Mouse (Mus musculus): ENCODE measurements around the gene Elavl4.
A peak's percentile ranks its signal among the peaks of the same experiment; 100 is the strongest.

Elavl4 gene

GRCm38 (mm10) chr4:110351178-110352000 is at the start of gene Elavl4:
TSS of gene Elavl4 (minus strand) at chr4:110351909.
- DNase-seq (ENCODE audit: low spot score in 2 of 2) = peak; percentile 17 to 73

- peak in 1 of 2 experiments; percentile 60 for DNase-seq (ENCODE audit: low spot score in 2 of 2)
Observed at GRCm38 (mm10) chr4:110397618-110398045, 45.9 kb upstream of the Elavl4 start, which contains the start of gene Agbl4. TSS of gene Agbl4 (plus strand) at chr4:110397661.

DNA sequence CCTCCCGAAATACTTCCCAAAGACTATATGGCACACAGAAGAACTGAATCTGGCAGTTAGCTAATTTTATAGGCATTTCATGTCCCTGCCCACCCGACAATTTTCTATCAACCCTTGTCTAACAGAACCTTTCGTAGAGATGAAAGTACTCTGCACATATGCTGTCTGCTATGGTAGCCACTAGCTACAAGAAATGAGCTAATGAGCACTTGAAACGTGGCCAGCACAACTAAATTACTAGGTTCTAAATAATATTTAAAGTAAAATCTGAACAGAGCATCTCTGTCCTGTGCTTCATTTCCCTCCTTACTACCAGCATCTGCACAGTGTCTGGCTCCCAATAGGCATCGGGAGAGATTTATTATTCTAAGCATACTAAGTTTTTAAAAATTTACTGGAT is 44.5 kb upstream of the Elavl4 start:
- DNase-seq (ENCODE audit: low spot score in 2 of 2) = no peak

GRCm38 (mm10) chr4:110360568-110360967 is 8.9 kb upstream of the Elavl4 start:
- no peak for DNase-seq (ENCODE audit: low spot score in 2 of 2)

GRCm38 (mm10) chr4:110352001-110352369 is 276 bp upstream of the Elavl4 start:
- no peak for DNase-seq (ENCODE audit: low spot score in 2 of 2)

- DNase-seq (ENCODE audit: low spot score in 2 of 2) = no peak
Observed at GRCm38 (mm10) chr4:110350856-110351177, 892 bp downstream of the Elavl4 start.

DNA sequence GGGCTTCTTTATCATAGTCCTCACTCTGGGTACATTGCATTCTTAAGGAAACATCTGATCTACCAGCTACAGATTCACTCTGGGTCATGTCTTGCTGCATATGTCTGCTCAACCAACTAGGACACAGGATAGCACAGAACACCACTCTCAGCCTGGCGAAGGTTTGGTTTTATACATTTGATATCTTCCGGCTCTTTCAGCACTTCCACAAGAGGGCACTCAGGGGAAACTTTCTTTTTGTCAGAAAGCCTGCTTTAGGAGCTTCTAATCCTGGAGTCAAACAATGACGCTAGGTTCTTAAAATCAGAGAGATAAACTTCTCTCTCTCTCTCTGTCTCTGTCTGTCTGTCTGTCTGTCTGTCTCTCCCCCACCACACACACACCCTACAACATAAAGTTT is 27.8 kb downstream of the Elavl4 start:
- DNase-seq (ENCODE audit: low spot score in 2 of 2) = no peak

DNA sequence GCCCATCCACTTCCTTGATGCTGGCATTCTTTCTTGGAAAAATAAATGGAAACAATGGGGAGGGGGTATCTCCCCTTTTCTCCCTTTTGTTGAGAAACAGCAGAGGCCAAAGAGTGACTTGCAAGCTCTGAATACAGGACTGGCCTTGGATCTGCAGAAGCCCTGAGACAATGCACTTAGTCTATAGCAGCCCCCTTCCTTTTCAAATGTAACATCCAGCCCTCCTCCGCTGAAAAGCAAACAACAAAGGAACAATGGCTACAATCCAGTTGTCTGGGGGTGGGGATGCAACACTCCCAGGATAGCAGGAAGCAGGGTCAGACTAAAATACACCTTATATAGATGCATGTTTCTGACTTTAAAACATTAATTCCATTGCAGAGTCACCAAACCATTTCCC is 39.6 kb downstream of the Elavl4 start:
- DNase-seq (ENCODE audit: low spot score in 2 of 2) = no peak

- DNase-seq (ENCODE audit: low spot score in 2 of 2) = no peak
Observed at GRCm38 (mm10) chr4:110306972-110307371, 44.7 kb downstream of the Elavl4 start.

DNA sequence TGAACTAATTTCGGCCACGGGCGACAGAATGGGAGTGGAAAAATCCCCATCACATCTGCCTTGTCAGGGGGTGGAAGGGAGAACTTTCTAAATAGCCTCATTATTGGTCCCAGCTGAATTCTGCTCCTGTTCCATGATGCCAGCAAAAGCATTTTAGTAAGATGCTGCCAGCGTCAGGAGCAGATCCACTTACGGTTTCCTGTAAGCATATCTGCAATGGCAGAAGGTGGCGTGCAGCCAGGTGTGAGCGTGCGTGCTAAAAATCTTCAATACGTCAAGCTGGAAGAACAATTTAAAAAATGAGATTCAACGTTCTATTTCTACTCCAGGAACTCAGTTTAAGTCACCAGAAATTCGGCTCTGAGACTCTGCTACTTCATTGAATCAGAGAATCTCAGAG is 45.1 kb downstream of the Elavl4 start:
- DNase-seq (ENCODE audit: low spot score in 2 of 2) = no peak

DNA sequence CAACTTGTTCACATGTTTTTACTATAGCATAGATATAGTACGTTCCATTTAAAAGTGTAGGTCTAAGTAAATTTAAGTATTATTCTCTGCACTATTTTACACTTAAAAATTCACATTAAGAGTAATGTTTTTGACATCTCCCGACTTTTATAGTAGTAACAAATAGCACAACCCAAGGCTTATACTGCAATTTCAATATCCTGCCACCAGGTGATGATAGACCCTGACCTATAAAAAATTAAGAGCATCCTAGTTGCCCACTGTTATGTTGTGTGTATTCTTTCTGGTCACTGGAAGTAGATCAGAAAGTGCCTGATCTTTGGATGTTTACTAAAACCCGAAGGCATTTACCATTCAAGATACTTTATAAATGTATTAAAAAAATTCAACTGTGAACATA is 55.9 kb downstream of the Elavl4 start:
- no peak for DNase-seq (ENCODE audit: low spot score in 2 of 2)

DNA sequence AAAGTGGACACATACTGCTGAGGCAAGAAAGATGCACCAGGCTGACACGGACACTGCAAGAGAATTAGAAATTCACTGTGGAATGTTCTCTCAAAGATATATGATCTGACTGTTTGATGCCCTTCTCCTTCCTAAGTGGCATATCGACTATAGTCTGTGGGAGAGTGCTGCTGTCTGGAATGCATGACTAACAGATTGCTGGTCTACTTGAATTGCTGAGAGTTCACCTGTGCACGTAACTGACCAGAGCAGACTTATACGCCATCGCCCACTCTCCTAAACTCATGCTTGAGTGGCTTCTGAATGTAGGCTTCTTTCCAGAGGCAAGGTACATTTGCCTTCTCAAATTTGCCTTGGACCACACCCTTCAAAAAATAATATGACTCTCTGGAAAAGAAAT is 58.5 kb downstream of the Elavl4 start:
- no peak for DNase-seq (ENCODE audit: low spot score in 2 of 2)

DNA sequence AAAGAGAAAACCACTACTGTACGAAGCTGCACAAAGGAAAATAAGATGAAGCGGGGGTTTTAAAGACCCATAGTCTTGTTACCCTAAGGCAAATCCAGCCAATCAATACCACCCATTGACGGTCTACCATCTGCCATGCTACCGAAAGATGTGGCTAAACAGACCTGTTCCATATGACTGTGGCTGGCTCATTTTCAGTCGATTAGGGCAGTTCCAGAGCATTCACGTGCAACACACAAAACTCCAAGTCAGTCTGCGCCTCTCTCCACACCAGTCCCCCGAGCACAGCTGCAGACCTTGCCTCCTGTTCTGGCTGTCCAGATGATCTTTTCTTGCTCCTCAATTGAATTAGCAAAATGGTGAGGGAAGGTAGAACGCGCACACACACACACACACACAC is 59.2 kb downstream of the Elavl4 start:
- no peak for DNase-seq (ENCODE audit: low spot score in 2 of 2)

- DNase-seq (ENCODE audit: low spot score in 2 of 2) = no peak
Observed at GRCm38 (mm10) chr4:110290544-110291095, 61.1 kb downstream of the Elavl4 start.

GRCm38 (mm10) chr4:110290056-110290455 is 61.7 kb downstream of the Elavl4 start:
- DNase-seq (ENCODE audit: low spot score in 2 of 2) = no peak

DNA sequence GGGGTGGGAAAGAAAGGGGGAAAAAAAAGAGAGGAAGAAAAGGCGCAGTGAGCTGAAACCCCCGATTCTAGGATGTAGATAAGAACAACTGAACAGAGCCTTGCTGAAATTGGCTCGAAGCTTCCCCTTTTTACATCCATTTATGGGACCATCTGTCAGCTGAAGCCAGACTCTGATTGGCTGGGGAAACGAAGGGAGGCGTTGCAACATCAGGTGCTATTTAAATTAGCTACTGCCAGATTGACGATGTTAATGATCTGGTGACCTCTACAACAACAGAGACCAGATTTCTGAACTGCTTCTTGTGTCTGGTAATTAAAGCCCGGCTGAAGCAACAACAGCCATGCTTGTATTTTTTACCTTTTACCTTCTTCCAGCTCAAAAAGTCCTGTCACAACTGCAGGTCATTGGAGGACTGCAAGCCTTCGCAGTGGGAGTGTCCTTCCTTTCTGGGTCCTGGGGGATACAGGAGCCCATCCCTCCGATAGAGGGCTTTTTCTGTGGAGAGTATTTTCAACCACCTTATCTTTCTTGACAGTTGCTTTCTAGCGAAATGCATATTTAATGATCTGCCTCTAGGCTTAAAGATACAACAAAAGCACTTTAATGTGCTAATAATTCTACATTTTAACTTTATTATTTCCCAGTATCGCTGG is 64.2 kb downstream of the Elavl4 start:
- no peak for DNase-seq (ENCODE audit: low spot score in 2 of 2)

- no peak for DNase-seq (ENCODE audit: low spot score in 2 of 2)
Observed at GRCm38 (mm10) chr4:110286841-110287240, 64.9 kb downstream of the Elavl4 start.

GRCm38 (mm10) chr4:110286371-110286781 is 65.3 kb downstream of the Elavl4 start:
- no peak for DNase-seq (ENCODE audit: low spot score in 2 of 2)

DNA sequence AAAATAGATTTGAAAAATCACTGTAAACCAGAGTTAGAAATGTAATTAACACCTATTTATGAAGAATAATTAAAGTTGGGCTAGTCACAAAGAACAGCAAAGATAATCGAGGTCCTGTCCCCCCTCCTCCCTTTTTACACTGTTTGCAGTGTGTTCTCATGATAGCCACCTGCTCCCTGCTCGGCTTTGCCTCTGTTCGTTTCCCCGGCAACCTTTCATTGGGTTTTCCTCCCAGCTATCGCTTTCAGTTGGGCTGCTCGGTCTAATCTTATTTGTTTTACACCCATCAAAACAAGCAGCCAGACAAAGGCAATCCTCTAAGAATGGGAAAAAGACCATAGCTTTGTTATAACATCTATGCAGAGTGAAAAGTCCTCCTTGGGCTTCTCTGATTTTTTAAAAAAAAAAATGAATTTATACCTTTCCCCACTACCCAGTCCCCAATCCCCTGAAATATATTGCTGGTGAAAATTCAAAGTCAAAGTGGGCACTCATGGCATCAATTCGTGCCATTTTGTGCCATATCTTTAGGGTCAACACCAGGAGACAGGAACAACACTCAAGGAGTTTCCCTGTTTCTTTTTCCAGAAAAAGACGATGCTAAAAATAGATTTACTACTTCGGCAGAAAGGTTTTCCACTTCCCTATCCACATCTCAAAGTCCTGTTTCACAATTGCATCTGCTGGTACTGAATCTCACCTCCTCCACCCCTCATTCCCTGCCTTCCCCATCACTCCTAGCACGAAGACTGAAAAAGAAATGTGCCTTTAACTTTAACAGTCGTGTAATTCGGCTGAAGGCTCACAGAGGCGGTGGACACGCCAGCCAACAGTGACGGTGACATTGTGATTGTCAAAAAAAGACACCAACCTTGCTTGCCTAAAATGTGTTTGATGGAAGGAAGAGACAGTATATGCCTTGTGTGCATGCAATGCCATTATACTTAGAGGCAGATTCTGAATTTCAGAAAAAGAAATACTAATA is 66.1 kb downstream of the Elavl4 start:
- DNase-seq (ENCODE audit: low spot score in 2 of 2) = no peak

GRCm38 (mm10) chr4:110284446-110284845 is 67.3 kb downstream of the Elavl4 start:
- no peak for DNase-seq (ENCODE audit: low spot score in 2 of 2)

- no peak for DNase-seq (ENCODE audit: low spot score in 2 of 2)
Observed at GRCm38 (mm10) chr4:110270046-110270445, 81.7 kb downstream of the Elavl4 start.
